Mouse (Mus musculus) liver, embryonic 15.5 days (tissue): ENCODE measurements at regions not wholly inside any gene's neighbourhood (a gene's known extent, or its start where the extent isn't known, plus 50 kb on each side); places are given as distances from the start of the nearest gene placed in this dataset.
"Not testable (repeated sequence)": the region's sequence is repeated elsewhere in the genome, so short reads cannot be mapped to it uniquely, and the experiment has no call there.

Experiments
- ATAC-seq: fragments of 200-750 bp; cut with Nextera tagmentation; 2 replicates; pipeline ENCODE4 v1.8.0; 2017; ENCODE audit warnings: moderate number of reproducible peaks, mild to moderate bottlenecking, moderate library complexity; ENCODE audit not compliant: insufficient read depth
- H3K27ac ChIP-seq: fragments of 300-500 bp; sonication (generic); replicated peaks from 2 replicates; pipeline ENCODE4 v1.5.1; 2015; ENCODE audit warnings: mild to moderate bottlenecking, inconsistent platforms
- H3K27me3 ChIP-seq: fragments of 300-500 bp; sonication (generic); 2 replicates; pipeline ENCODE4 v1.6.1; 2015; ENCODE audit warnings: mild to moderate bottlenecking, inconsistent platforms
- H3K36me3 ChIP-seq: fragments of 300-500 bp; sonication (generic); replicated peaks from 2 replicates; pipeline ENCODE4 v1.6.1; 2015; ENCODE audit warnings: moderate library complexity, mild to moderate bottlenecking, inconsistent platforms
- H3K4me1 ChIP-seq: fragments of 300-500 bp; sonication (generic); replicated peaks from 2 replicates; pipeline ENCODE4 v1.6.1; 2015; ENCODE audit warnings: inconsistent platforms
- H3K4me2 ChIP-seq: fragments of 300-500 bp; sonication (generic); 2 replicates; pipeline ENCODE4 v1.6.1; 2015; ENCODE audit warnings: moderate library complexity, mild to moderate bottlenecking, inconsistent platforms
- H3K4me3 ChIP-seq: fragments of 300-500 bp; sonication (generic); replicated peaks from 2 replicates; pipeline ENCODE4 v1.5.1; 2015; ENCODE audit warnings: mild to moderate bottlenecking, inconsistent platforms
- H3K9ac ChIP-seq: fragments of 300-500 bp; sonication (generic); 2 replicates; pipeline ENCODE4 v1.6.1; 2015; ENCODE audit warnings: moderate library complexity, mild to moderate bottlenecking, inconsistent platforms
- H3K9me3 ChIP-seq: fragments of 300-500 bp; sonication (generic); replicated peaks from 2 replicates; pipeline ENCODE4 v1.6.1; 2016; ENCODE audit warnings: inconsistent platforms
- WGBS: fragments of 180-500 bp; shearing (Covaris S2); methylation state at CpG from one replicate; pipeline ENCODE4 v1.1.7; 2015; ENCODE audit warnings: mixed read lengths; ENCODE audit not compliant: insufficient replicate concordance; 5-methylcytosine and 5-hydroxymethylcytosine counted together

- Histone ChIP-seq H3K4me3 (no peak overlapping the region), H3K9ac (no peak overlapping the region), H3K27ac (no peak overlapping the region), H3K4me1 (no peaks in the 10 kb centered on the region), H3K27me3 (no peaks in the 10 kb centered on the region), H3K36me3 (no peaks in the 10 kb centered on the region), H3K9me3 (no peaks in the 10 kb centered on the region), H3K4me2 (no peak overlapping the region)
- no peak for ATAC-seq
Observed at GRCm38 (mm10) chr17:82367876-82368275, 629.7 kb upstream of the Slc8a1 start.

GRCm38 (mm10) chr17:82366001-82366400 lies 627.8 kb upstream of the Slc8a1 start:
- Histone ChIP-seq H3K4me2 (no peak overlapping the region), H3K36me3 (no peaks in the 10 kb centered on the region), H3K27ac (no peak overlapping the region), H3K4me1 (no peaks in the 10 kb centered on the region), H3K9me3 (no peaks in the 10 kb centered on the region), H3K9ac (no peak overlapping the region), H3K4me3 (no peak overlapping the region), H3K27me3 (no peaks in the 10 kb centered on the region)
- 54% methylated on average over 4 of the region's 4 CpGs for WGBS
- no peak for ATAC-seq

- Histone ChIP-seq H3K4me2 (no peak overlapping the region), H3K36me3 (no peaks in the 10 kb centered on the region), H3K27ac (no peak overlapping the region), H3K4me3 (no peak overlapping the region), H3K9ac (no peak overlapping the region), H3K9me3 (no peaks in the 10 kb centered on the region), H3K4me1 (no peaks in the 10 kb centered on the region), H3K27me3 (no peaks in the 10 kb centered on the region)
- no peak for ATAC-seq
Observed at GRCm38 (mm10) chr17:82348636-82349035, 610.5 kb upstream of the Slc8a1 start.

GRCm38 (mm10) chr17:82331429-82331828 lies 593.3 kb upstream of the Slc8a1 start:
- no peak overlapping the region for H3K9ac ChIP-seq
- H3K4me1 ChIP-seq: no peaks in the 10 kb centered on the region
- no peaks in the 10 kb centered on the region for H3K9me3 ChIP-seq
- ATAC-seq: no peak
- no peaks in the 10 kb centered on the region for H3K36me3 ChIP-seq
- H3K4me3 ChIP-seq: no peak overlapping the region
- no peak overlapping the region for H3K4me2 ChIP-seq
- WGBS: 71% methylated on average over 5 of the region's 5 CpGs
- no peak overlapping the region for H3K27ac ChIP-seq
- no peaks in the 10 kb centered on the region for H3K27me3 ChIP-seq

GRCm38 (mm10) chr17:82312191-82312590 lies 574.0 kb upstream of the Slc8a1 start:
- no peak overlapping the region for H3K9ac ChIP-seq
- 69% methylated on average over 5 of the region's 5 CpGs for WGBS

GRCm38 (mm10) chr17:82306347-82306746 lies 568.2 kb upstream of the Slc8a1 start:
- no peak for ATAC-seq
- H3K27me3 ChIP-seq: no peaks in the 10 kb centered on the region
- H3K4me2 ChIP-seq: no peak overlapping the region
- H3K4me3 ChIP-seq: no peak overlapping the region
- no peak overlapping the region for H3K27ac ChIP-seq
- H3K4me1 ChIP-seq: no peaks in the 10 kb centered on the region
- no peak overlapping the region for H3K9ac ChIP-seq
- H3K36me3 ChIP-seq: no peaks in the 10 kb centered on the region
- no peaks in the 10 kb centered on the region for H3K9me3 ChIP-seq

More at GRCm38 (mm10) chr17:82312191-82312590, 574.0 kb upstream of the Slc8a1 start:
- Histone ChIP-seq H3K27ac (no peak overlapping the region), H3K4me1 (no peaks in the 10 kb centered on the region), H3K4me3 (no peak overlapping the region), H3K27me3 (no peaks in the 10 kb centered on the region), H3K36me3 (no peaks in the 10 kb centered on the region), H3K4me2 (no peak overlapping the region), H3K9me3 (no peaks in the 10 kb centered on the region)
- no peak for ATAC-seq

GRCm38 (mm10) chr17:82277728-82278127 lies 539.6 kb upstream of the Slc8a1 start:
- ATAC-seq: no peak
- 55% methylated on average over 3 of the region's 3 CpGs for WGBS
- no peak overlapping the region for H3K9ac ChIP-seq

GRCm38 (mm10) chr17:82273946-82274345 lies 535.8 kb upstream of the Slc8a1 start:
- Histone ChIP-seq H3K9ac (no peak overlapping the region), H3K27me3 (no peaks in the 10 kb centered on the region), H3K4me3 (no peak overlapping the region), H3K27ac (no peak overlapping the region), H3K9me3 (no peaks in the 10 kb centered on the region), H3K36me3 (no peaks in the 10 kb centered on the region), H3K4me1 (no peaks in the 10 kb centered on the region), H3K4me2 (no peak overlapping the region)
- WGBS: 49% methylated on average over 4 of the region's 4 CpGs
- no peak for ATAC-seq

More at GRCm38 (mm10) chr17:82277728-82278127, 539.6 kb upstream of the Slc8a1 start:
- H3K4me3 ChIP-seq: no peak overlapping the region
- no peaks in the 10 kb centered on the region for H3K9me3 ChIP-seq
- H3K4me2 ChIP-seq: no peak overlapping the region
- H3K27ac ChIP-seq: no peak overlapping the region
- H3K4me1 ChIP-seq: no peaks in the 10 kb centered on the region
- H3K27me3 ChIP-seq: no peaks in the 10 kb centered on the region
- no peaks in the 10 kb centered on the region for H3K36me3 ChIP-seq

GRCm38 (mm10) chr17:82272845-82273244 lies 534.7 kb upstream of the Slc8a1 start:
- no peak overlapping the region for H3K27ac ChIP-seq
- H3K4me3 ChIP-seq: no peak overlapping the region
- H3K9ac ChIP-seq: no peak overlapping the region
- H3K27me3 ChIP-seq: no peaks in the 10 kb centered on the region
- H3K4me1 ChIP-seq: no peaks in the 10 kb centered on the region
- 78% methylated on average over 1 of the region's 1 CpGs for WGBS
- H3K4me2 ChIP-seq: no peak overlapping the region
- no peak for ATAC-seq
- no peaks in the 10 kb centered on the region for H3K9me3 ChIP-seq
- no peaks in the 10 kb centered on the region for H3K36me3 ChIP-seq

GRCm38 (mm10) chr17:82266842-82267241 lies 528.7 kb upstream of the Slc8a1 start:
- not testable (repeated sequence) for H3K27me3 ChIP-seq, H3K36me3 ChIP-seq, ATAC-seq, H3K9ac ChIP-seq, H3K4me2 ChIP-seq, H3K4me1 ChIP-seq, H3K4me3 ChIP-seq, H3K27ac ChIP-seq, H3K9me3 ChIP-seq
- 75% methylated on average over 5 of the region's 5 CpGs for WGBS

GRCm38 (mm10) chr17:82252362-82252761 lies 514.2 kb upstream of the Slc8a1 start:
- no peak overlapping the region for H3K4me3 ChIP-seq
- 59% methylated on average over 2 of the region's 2 CpGs for WGBS
- no peaks in the 10 kb centered on the region for H3K27me3 ChIP-seq
- H3K4me1 ChIP-seq: no peaks in the 10 kb centered on the region
- no peak for ATAC-seq
- no peaks in the 10 kb centered on the region for H3K9me3 ChIP-seq
- H3K27ac ChIP-seq: no peak overlapping the region
- no peak overlapping the region for H3K9ac ChIP-seq
- H3K4me2 ChIP-seq: no peak overlapping the region
- no peaks in the 10 kb centered on the region for H3K36me3 ChIP-seq

- Histone ChIP-seq H3K27me3 (no peaks in the 10 kb centered on the region), H3K36me3 (no peaks in the 10 kb centered on the region), H3K4me3 (no peak overlapping the region), H3K4me2 (no peak overlapping the region), H3K9me3 (no peaks in the 10 kb centered on the region), H3K9ac (no peak overlapping the region), H3K4me1 (no peaks in the 10 kb centered on the region), H3K27ac (no peak overlapping the region)
- no peak for ATAC-seq
Observed at GRCm38 (mm10) chr17:82251841-82252240, 513.7 kb upstream of the Slc8a1 start.
